Mouse (Mus musculus) embryonic facial prominence, embryonic 11.5 days (tissue): Measurements from ENCODE around the gene Rora. TPM values are rescaled to one million over a fixed set of nuclear protein-coding genes. Genes with fewer than 3 reads are reported as not detected.

Experiments
- ATAC-seq: fragments of 200-750 bp; cut with Nextera tagmentation; replicated peaks from 2 replicates; pipeline ENCODE4 v1.8.0; 2017; ENCODE audit warnings: low read depth; ENCODE audit not compliant: insufficient number of reproducible peaks, low FRiP score, low TSS enrichment
- DNase-seq: peaks from one replicate; pipeline ENCODE4 v3.0.0-alpha.2; 2015; ENCODE audit warnings: low spot score
- H3K27ac ChIP-seq: fragments of 300-500 bp; sonication (generic); replicated peaks from 2 replicates; pipeline ENCODE4 v1.5.1; 2014; ENCODE audit warnings: mild to moderate bottlenecking, low read depth, low read length, control low read depth
- H3K27me3 ChIP-seq: fragments of 300-500 bp; sonication (generic); 2 replicates; pipeline ENCODE4 v1.6.1; 2014; ENCODE audit warnings: mild to moderate bottlenecking, low read length, moderate library complexity, mixed read lengths; ENCODE audit not compliant: control insufficient read depth, insufficient read depth
- H3K36me3 ChIP-seq: fragments of 300-500 bp; sonication (generic); replicated peaks from 2 replicates; pipeline ENCODE4 v1.6.1; 2014; ENCODE audit warnings: low read depth, mild to moderate bottlenecking, low read length, moderate library complexity, mixed read lengths; ENCODE audit not compliant: control insufficient read depth, insufficient read depth
- H3K4me1 ChIP-seq: fragments of 300-500 bp; sonication (generic); 2 replicates; pipeline ENCODE4 v1.6.1; 2014; ENCODE audit warnings: low read length, mixed read lengths; ENCODE audit not compliant: control insufficient read depth, insufficient read depth
- H3K4me2 ChIP-seq: fragments of 300-500 bp; sonication (generic); 2 replicates; pipeline ENCODE4 v1.6.1; 2014; ENCODE audit warnings: low read depth, mild to moderate bottlenecking, control low read depth, low read length, moderate library complexity
- H3K4me3 ChIP-seq: fragments of 300-500 bp; sonication (generic); 2 replicates; pipeline ENCODE4 v1.5.1; 2014; ENCODE audit warnings: low read depth, low read length, control low read depth
- H3K9ac ChIP-seq: fragments of 300-500 bp; sonication (generic); replicated peaks from 2 replicates; pipeline ENCODE4 v1.6.1; 2014; ENCODE audit warnings: mild to moderate bottlenecking, control low read depth, low read length
- H3K9me3 ChIP-seq: fragments of 300-500 bp; sonication (generic); replicated peaks from 2 replicates; pipeline ENCODE4 v1.6.1; 2016; ENCODE audit warnings: mild to moderate bottlenecking, low read length, inconsistent platforms, mixed read lengths; ENCODE audit not compliant: control insufficient read depth
- WGBS: fragments of 180-500 bp; shearing (Covaris S2); extraction: QIAGEN DNeasy Blood & Tissue Kit; methylation state at CpG from one replicate; pipeline ENCODE4 v1.1.7; 2014; 5-methylcytosine and 5-hydroxymethylcytosine counted together
- polyA plus RNA-seq: library from polyadenylated mRNA; unstranded; fragments of >200 nt; fragmentation: Nextera tagmentation; extraction: Ambion mirVana; gene quantifications from 2 replicates; pipeline ENCODE4 v1.2.1, GENCODE M21; 2014

Gene Rora
- polyA plus RNA-seq, 1 experiment from 2014 or later: 5.7 TPM

DNA sequence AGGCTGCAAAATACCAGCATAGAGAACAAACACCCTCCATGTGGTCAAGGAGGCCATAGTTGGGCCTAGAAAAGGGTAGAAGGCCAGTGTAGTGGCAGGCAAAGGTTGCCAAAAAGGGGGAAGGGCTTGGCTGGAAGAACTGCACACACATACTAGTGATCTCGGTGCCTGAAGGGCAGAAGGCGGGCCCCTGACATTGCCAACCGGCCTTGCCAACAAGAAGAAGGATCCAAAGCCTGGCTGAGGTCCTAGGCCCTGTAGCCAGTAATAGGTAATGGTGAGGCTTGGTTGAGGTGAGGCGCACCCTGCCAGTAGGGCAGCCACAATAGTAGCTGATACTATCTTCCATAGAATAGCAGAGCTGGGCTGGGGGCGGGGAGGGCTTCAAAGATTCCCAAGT lies 401.7 kb downstream of the Rora start:
- Histone ChIP-seq H3K4me3 (no peak overlapping the region), H3K9me3 (no peaks in the 10 kb centered on the region), H3K9ac (no peak overlapping the region), H3K4me2 (no peak overlapping the region), H3K27ac (no peak overlapping the region), H3K36me3 (no peaks in the 10 kb centered on the region), H3K4me1 (no peaks in the 10 kb centered on the region), H3K27me3 (no peaks in the 10 kb centered on the region)
- WGBS: 96% methylated on average over 5 of the region's 5 CpGs
- ATAC-seq (no peak), DNase-seq (no peak)

DNA sequence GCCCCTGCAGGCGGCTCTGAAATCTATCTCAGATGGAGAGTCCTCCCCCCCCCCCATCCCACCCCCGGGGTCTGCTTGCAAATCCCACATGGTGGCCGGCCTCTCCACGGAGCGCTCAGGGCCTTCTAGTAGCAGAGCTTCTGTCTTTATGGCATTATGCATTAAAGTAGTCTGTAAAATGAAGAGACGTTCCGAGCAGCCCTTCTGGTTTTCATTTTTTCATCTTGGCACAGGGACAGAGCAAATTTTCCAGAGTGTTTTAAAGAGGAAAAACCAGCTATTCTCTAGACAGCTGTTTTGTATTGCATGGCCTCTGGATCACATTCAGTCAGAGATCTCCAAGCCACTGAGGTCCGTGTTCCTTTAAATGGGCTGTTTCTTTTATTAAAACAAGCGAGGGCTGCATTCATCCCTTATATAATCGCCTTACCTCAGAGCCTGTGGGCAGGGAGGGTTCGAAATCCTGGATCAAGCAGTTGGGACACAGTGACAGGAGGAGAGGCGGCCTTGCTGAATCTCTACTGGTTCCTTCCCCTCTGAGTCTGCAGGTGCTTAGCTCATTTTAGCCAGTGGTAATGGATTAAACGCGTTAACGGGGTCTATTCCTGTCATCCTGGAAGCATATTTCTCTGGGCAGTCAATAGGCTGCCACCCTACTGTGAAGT lies 417.7 kb downstream of the Rora start:
- Histone ChIP-seq H3K36me3 (no peaks in the 10 kb centered on the region), H3K4me3 (no peak overlapping the region), H3K9ac (no peak overlapping the region), H3K4me2 (no peak overlapping the region), H3K27me3 (no peaks in the 10 kb centered on the region), H3K27ac (no peak overlapping the region), H3K4me1 (no peaks in the 10 kb centered on the region), H3K9me3 (no peaks in the 10 kb centered on the region)
- 48% methylated on average over 15 of the region's 15 CpGs for WGBS
- peak; percentile 77 for DNase-seq
- peak; percentile 39; the same call in 1 of the 2 replicates for ATAC-seq

DNA sequence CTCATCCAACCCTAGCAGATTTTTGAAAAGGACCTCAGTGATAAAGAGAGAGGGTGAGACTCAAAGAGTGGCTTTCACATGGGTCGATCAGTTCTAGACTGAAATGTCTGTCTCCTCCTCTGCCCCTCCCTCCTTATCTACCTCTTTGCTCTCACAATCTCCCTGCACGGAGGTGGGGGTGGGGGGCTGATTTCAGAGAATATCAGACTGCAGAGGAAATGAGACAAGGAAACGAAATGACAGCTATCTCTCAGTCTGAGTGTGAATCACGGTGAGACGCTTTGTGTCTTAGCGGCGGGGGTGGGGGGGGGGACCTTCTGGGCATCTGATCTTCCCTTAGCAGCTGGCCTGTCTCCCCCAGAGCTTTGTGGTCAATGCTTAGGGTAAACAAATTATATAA lies 419.7 kb downstream of the Rora start:
- no peaks in the 10 kb centered on the region for H3K27me3 ChIP-seq
- H3K9ac ChIP-seq: no peak overlapping the region
- H3K4me3 ChIP-seq: no peak overlapping the region
- ATAC-seq: no peak
- no peaks in the 10 kb centered on the region for H3K4me1 ChIP-seq
- no peak overlapping the region for H3K4me2 ChIP-seq
- DNase-seq: no peak
- no peaks in the 10 kb centered on the region for H3K36me3 ChIP-seq
- no peaks in the 10 kb centered on the region for H3K9me3 ChIP-seq
- WGBS: 86% methylated on average over 7 of the region's 7 CpGs
- H3K27ac ChIP-seq: no peak overlapping the region

DNA sequence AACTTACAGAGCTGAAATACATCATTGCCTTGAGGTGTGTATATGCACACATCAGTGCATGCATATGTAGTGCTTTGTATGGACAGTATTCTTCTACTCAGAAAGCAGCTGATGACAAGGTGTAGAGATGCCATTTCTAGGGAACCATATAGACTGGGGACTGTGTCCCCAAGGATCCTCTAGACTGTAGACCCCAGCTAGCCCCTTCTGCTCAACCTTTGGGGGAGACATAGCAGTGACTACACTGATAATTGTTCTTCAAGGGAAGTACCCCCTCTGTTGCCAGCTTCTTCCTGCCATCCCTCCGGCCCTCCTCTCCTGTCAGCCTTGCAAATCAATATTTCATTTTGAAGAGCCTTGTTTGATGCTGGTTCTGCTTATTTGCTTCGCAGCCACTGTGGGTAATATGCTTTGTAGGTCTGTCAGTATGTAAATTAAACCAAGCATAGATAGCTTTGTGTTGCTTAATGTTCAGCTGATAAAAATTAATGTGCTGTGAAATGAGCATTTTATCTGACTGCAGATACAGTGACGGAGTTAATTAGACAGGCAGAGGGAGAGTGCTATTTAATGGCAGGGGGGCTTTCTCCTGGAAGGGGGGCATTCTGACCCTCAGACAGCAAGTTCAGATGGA lies 430.6 kb downstream of the Rora start:
- H3K4me3 ChIP-seq: no peak overlapping the region
- 76% methylated on average over 3 of the region's 3 CpGs for WGBS
- no peak overlapping the region for H3K4me2 ChIP-seq
- H3K27ac ChIP-seq: no peak overlapping the region
- DNase-seq: no peak
- H3K36me3 ChIP-seq: no peaks in the 10 kb centered on the region
- H3K9me3 ChIP-seq: no peaks in the 10 kb centered on the region
- H3K9ac ChIP-seq: no peak overlapping the region
- H3K27me3 ChIP-seq: no peaks in the 10 kb centered on the region
- no peak for ATAC-seq
- H3K4me1 ChIP-seq: no peaks in the 10 kb centered on the region; the same call in 1 of the 2 replicates

DNA sequence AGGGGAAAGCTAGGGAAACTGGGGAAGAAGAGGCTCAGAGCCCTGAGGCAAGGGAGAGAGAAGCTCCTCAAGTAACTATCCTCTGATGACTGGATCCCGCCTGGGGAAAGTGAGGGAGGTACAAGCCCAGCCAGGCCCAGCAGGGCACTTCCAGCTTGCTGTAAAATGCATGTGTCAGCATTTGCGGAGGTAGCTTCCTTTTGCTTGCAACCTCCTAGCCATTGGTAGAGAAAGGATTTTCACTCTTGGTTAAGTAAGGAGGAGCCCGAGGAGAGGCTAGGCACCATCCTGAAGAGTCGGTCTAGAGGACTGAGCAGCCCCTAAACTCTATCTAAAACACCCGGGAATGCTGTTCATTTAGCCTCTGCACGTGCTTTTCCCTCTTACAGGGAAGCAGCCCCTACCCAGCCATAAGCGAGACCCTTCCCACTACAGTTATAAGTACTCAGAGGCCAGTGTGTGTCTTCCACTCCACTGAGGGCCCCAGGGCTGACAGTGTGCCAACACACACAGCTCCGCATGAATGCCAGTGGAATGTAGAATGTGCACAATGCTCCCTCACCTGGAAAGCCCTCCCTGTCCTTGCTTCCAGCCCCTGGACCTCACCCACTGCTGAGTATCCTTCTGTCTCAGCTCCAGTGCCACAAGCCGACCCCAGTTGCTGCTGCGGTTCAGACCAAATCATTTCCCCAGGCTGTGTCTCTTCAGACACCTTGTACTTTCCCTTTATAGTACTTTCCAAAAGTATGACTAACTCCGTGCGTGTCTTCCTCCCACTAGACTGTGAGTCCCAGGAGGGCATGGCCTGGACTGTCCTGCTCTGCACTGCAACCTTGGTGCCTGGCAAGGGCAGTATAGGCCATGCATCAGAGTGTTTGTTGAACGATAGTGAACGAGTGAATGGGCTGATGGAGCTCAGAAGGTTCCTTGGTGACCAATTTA lies 431.4 kb downstream of the Rora start:
- Histone ChIP-seq H3K36me3 (no peaks in the 10 kb centered on the region), H3K4me2 (no peak overlapping the region), H3K9ac (no peak overlapping the region), H3K4me3 (no peak overlapping the region), H3K27me3 (no peaks in the 10 kb centered on the region), H3K9me3 (no peaks in the 10 kb centered on the region), H3K27ac (no peak overlapping the region), H3K4me1 (no peaks in the 10 kb centered on the region; the same call in 1 of the 2 replicates)
- WGBS: 63% methylated on average over 14 of the region's 14 CpGs
- DNase-seq (peak; percentile 11), ATAC-seq (no peak)

DNA sequence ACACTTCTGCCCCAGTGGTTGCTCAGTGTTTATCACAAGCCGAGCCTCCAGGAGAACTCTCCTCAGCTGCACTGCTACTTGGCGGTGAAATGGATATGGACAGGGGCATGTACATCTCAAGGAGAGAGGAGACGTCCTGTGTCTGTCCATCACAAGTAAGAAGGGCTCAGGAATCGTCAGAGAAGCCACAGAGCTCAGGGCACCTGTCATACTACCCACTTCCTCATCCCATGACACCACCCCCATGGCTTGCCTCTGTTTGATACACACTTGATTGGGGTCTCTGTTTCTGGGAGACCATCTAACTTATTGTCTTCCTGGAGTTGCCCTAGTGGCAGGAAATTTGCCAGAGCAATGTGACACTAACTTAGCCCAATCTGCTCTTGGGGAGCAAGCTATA lies 433.3 kb downstream of the Rora start:
- 79% methylated on average over 4 of the region's 4 CpGs for WGBS
- Histone ChIP-seq H3K4me1 (no peaks in the 10 kb centered on the region; the same call in 1 of the 2 replicates), H3K4me3 (no peak overlapping the region), H3K9me3 (no peaks in the 10 kb centered on the region), H3K9ac (no peak overlapping the region), H3K27ac (no peak overlapping the region), H3K36me3 (no peaks in the 10 kb centered on the region), H3K27me3 (no peaks in the 10 kb centered on the region), H3K4me2 (no peak overlapping the region)
- DNase-seq: no peak
- ATAC-seq: no peak

DNA sequence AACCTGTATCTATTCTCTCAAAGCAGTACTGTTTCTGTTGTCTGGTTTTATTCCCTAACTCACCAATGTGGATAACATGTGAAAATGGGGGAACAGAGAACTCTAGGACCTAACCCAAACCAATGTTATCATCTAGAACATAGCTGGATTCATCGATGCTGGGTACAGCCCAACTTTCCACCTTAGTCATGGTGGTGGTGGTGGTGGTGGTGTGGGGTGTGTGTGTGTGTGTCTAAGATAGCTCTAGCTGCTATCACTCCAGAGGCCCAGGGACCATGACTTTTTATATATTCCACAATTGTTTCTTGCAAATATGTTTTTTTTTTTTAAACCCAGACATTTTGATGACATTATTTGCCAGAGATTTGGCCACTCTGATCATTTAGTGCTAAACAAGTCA lies 433.7 kb downstream of the Rora start:
- 100% methylated on average over 1 of the region's 1 CpGs for whole genome bisulfite sequencing
- no peaks in the 10 kb centered on the region for H3K9me3 ChIP-seq
- ATAC-seq (no peak), DNase-seq (no peak)
- H3K4me1 ChIP-seq: no peaks in the 10 kb centered on the region; the same call in 1 of the 2 replicates
- no peak overlapping the region for H3K27ac ChIP-seq
- no peak overlapping the region for H3K9ac ChIP-seq
- no peaks in the 10 kb centered on the region for H3K36me3 ChIP-seq
- H3K4me3 ChIP-seq: no peak overlapping the region
- no peaks in the 10 kb centered on the region for H3K27me3 ChIP-seq
- H3K4me2 ChIP-seq: no peak overlapping the region
